Mouse (Mus musculus) bone marrow macrophage, adult 2 months (primary cell): ENCODE measurements around the gene Mc3r. TPM values are rescaled to one million over a fixed set of nuclear protein-coding genes. Genes with fewer than 3 reads are reported as not detected.

Experiments
- H3K27ac ChIP-seq: 2 replicates; pipeline ENCODE4 v1.5.1; 2012; ENCODE audit warnings: low read depth, low read length; ENCODE audit not compliant: insufficient read depth
- H3K4me1 ChIP-seq: 2 replicates; pipeline ENCODE4 v1.6.1; 2012; ENCODE audit warnings: low read length; ENCODE audit not compliant: control insufficient read depth, insufficient read depth
- H3K4me3 ChIP-seq: 2 replicates; pipeline ENCODE4 v1.5.1; 2012; ENCODE audit warnings: mild to moderate bottlenecking, low read length, moderate library complexity; ENCODE audit not compliant: insufficient read depth
- CTCF ChIP-seq: IDR thresholded peaks from 2 replicates; pipeline ENCODE4 v1.5.1; 2012; ENCODE audit warnings: low read depth, mild to moderate bottlenecking, low read length, moderate library complexity
- POLR2A ChIP-seq: IDR thresholded peaks from 2 replicates; pipeline ENCODE4 v1.6.1; 2012; ENCODE audit warnings: mild to moderate bottlenecking, low read depth, low read length, borderline replicate concordance
- polyA plus RNA-seq: library from polyadenylated mRNA; stranded (reverse); fragments of >200 nt; gene quantifications from 2 replicates; pipeline ENCODE4 v1.2.4, GENCODE M21; 2012; ENCODE audit not compliant: missing spikeins, insufficient read depth, insufficient read length

The Mc3r gene
- polyA plus RNA-seq, 1 experiment = not detected

GRCm38 (mm10) chr2:172256418-172256817 is 8.1 kb downstream of the Mc3r start:
- no peak for TF ChIP-seq POLR2A
- no peak for TF ChIP-seq CTCF
- no peak overlapping the region for H3K27ac ChIP-seq
- peaks cover 5% of the 10 kb centered on the region; the same call in 1 of the 2 replicates for H3K4me1 ChIP-seq
- no peak overlapping the region for H3K4me3 ChIP-seq

GRCm38 (mm10) chr2:172256956-172257355 is 8.7 kb downstream of the Mc3r start:
- Histone ChIP-seq H3K4me1 (peaks cover 5% of the 10 kb centered on the region; the same call in 1 of the 2 replicates), H3K27ac (peak overlapping the region; percentile 18; the same call in 1 of the 2 replicates), H3K4me3 (no peak overlapping the region)
- no peak for TF ChIP-seq CTCF
- TF ChIP-seq POLR2A = no peak

- TF ChIP-seq POLR2A (no peak), CTCF (no peak)
- Histone ChIP-seq H3K4me1 (peaks cover 5% of the 10 kb centered on the region; the same call in 1 of the 2 replicates), H3K27ac (no peak overlapping the region), H3K4me3 (no peak overlapping the region)
Observed at GRCm38 (mm10) chr2:172257471-172258065, 9.3 kb downstream of the Mc3r start.

- TF ChIP-seq CTCF (no peak), POLR2A (no peak)
- H3K27ac ChIP-seq = no peak overlapping the region
- H3K4me1 ChIP-seq = peaks cover 5% of the 10 kb centered on the region; the same call in 1 of the 2 replicates
- H3K4me3 ChIP-seq = no peak overlapping the region
Observed at GRCm38 (mm10) chr2:172260064-172260463, 11.8 kb downstream of the Mc3r start.

GRCm38 (mm10) chr2:172261441-172261840 is 13.1 kb downstream of the Mc3r start:
- Histone ChIP-seq H3K27ac (no peak overlapping the region), H3K4me1 (peaks cover 4% of the 10 kb centered on the region; the same call in 1 of the 2 replicates), H3K4me3 (no peak overlapping the region)

GRCm38 (mm10) chr2:172263216-172263615 is 14.9 kb downstream of the Mc3r start:
- no peaks in the 10 kb centered on the region for H3K4me1 ChIP-seq
- TF ChIP-seq POLR2A (no peak), CTCF (no peak)
- H3K27ac ChIP-seq = no peak overlapping the region
- no peak overlapping the region for H3K4me3 ChIP-seq

More at GRCm38 (mm10) chr2:172261441-172261840, 13.1 kb downstream of the Mc3r start:
- TF ChIP-seq POLR2A (no peak), CTCF (no peak)

- H3K4me1 ChIP-seq = no peaks in the 10 kb centered on the region
- H3K27ac ChIP-seq = no peak overlapping the region
- H3K4me3 ChIP-seq = no peak overlapping the region
- TF ChIP-seq CTCF (no peak), POLR2A (no peak)
Observed at GRCm38 (mm10) chr2:172269907-172270306, 21.6 kb downstream of the Mc3r start.

- TF ChIP-seq CTCF (no peak), POLR2A (no peak)
- Histone ChIP-seq H3K4me1 (no peaks in the 10 kb centered on the region), H3K4me3 (no peak overlapping the region), H3K27ac (no peak overlapping the region)
Observed at GRCm38 (mm10) chr2:172270485-172270944, 22.2 kb downstream of the Mc3r start.

- TF ChIP-seq POLR2A (no peak), CTCF (no peak)
- no peak overlapping the region for H3K27ac ChIP-seq
- peaks cover 5% of the 10 kb centered on the region; the same call in 1 of the 2 replicates for H3K4me1 ChIP-seq
- no peak overlapping the region for H3K4me3 ChIP-seq
Observed at GRCm38 (mm10) chr2:172270974-172271697, 22.8 kb downstream of the Mc3r start.

- no peak overlapping the region for H3K27ac ChIP-seq
- H3K4me1 ChIP-seq = peaks cover 5% of the 10 kb centered on the region; the same call in 1 of the 2 replicates
- TF ChIP-seq CTCF (no peak), POLR2A (no peak)
- no peak overlapping the region for H3K4me3 ChIP-seq
Observed at GRCm38 (mm10) chr2:172274662-172275061, 26.4 kb downstream of the Mc3r start.
